Mouse (Mus musculus): ENCODE data around the gene Htra3. TPM values are rescaled to one million over a fixed set of nuclear protein-coding genes. Genes with fewer than 3 reads are reported as not detected.

Htra3 gene
- total and polyA plus RNA-seq, 2 experiments from 2014 or later = 17.2 to 49.5 TPM

DNA sequence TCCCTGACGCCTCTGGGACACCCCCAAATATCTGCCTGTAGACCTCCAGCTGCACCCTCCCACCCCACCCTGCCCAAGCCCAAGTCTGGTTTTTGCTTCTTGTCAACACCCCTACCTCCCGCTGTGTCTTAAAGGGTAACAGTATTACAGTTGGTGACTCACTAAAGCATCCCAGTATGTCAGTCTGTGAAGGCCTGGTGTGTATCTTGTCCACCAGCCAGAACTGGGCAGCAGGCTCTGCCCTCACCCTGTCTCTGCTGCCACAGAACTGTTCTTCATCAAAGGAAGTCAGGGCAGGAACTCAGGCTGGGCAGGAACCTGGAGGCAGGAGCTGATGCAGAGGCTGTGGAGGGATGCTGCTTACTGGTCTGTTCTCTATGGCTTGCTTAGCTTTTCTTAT, 53.2 kb downstream of the Htra3 start:
- H3K4me3 ChIP-seq (ENCODE audit: low read depth, low read length) = no peak overlapping the region
- H3K27ac ChIP-seq (ENCODE audit: low read depth) = no peak overlapping the region
- H3K27me3 ChIP-seq (ENCODE audit: control insufficient read depth, insufficient read depth, low read length) = no peaks in the 10 kb centered on the region
- no peaks in the 10 kb centered on the region for H3K9me3 ChIP-seq (replicated peaks; ENCODE audit: control insufficient read depth, low read length)
- peaks cover 5% of the 10 kb centered on the region; the same call in 1 of the 2 replicates for H3K4me1 ChIP-seq (ENCODE audit: control insufficient read depth, insufficient read depth)
- no peaks in the 10 kb centered on the region for H3K36me3 ChIP-seq (replicated peaks; ENCODE audit: control insufficient read depth, insufficient read depth, low read length)
- no peak overlapping the region for H3K9ac ChIP-seq (replicated peaks; ENCODE audit: low read depth, low read length)
- TF ChIP-seq CTCF (IDR thresholded peaks at IDR 0.05; ENCODE audit: low read depth) (no peak), EP300 (IDR thresholded peaks at IDR 0.05; ENCODE audit: low read depth) (no peak)
- 82% methylated on average over 2 of the region's 2 CpGs for WGBS
- no peak overlapping the region for H3K4me2 ChIP-seq (ENCODE audit: low read depth, low read length)
- DNase-seq (ENCODE audit: low spot score) (no peak), ATAC-seq (ENCODE audit: insufficient read depth, low read depth) (no peak)

DNA sequence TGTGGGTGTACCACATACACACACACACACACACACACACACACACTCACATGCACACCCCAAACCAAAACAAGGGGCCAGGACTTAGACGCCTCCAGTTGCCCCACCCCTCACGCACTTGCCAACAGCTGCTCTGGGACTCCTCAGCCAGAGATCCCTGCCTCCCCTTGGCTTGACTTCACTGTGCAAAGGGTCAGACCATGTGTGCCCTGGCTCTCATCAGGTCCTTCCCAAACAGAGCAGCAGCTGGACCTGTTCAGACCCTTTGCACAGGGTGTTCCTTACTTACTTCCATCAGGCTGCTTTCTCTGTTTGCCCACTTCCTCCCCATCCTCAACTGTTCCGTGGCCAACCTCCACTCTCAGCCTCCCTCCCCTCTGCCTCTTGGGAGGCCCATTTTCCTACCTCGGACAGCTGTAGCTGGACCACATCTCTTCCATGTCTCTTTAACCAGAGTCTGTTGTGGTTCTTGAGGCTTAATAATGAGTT, 54.8 kb downstream of the Htra3 start:
- TF ChIP-seq CTCF (IDR thresholded peaks at IDR 0.05; ENCODE audit: low read depth) = no peak
- H3K27ac ChIP-seq (ENCODE audit: low read depth) = no peak overlapping the region
- peak; percentile 59 for ATAC-seq (ENCODE audit: insufficient read depth, low read depth)
- H3K4me3 ChIP-seq (ENCODE audit: low read depth, low read length) = no peak overlapping the region
- no peaks in the 10 kb centered on the region for H3K9me3 ChIP-seq (replicated peaks; ENCODE audit: control insufficient read depth, low read length)
- DNase-seq (ENCODE audit: low spot score) = no peak
- 42% methylated on average over 4 of the region's 4 CpGs for WGBS
- H3K4me2 ChIP-seq (ENCODE audit: low read depth, low read length) = no peak overlapping the region
- no peaks in the 10 kb centered on the region for H3K36me3 ChIP-seq (replicated peaks; ENCODE audit: control insufficient read depth, insufficient read depth, low read length)
- H3K9ac ChIP-seq (replicated peaks; ENCODE audit: low read depth, low read length) = no peak overlapping the region
- H3K4me1 ChIP-seq (ENCODE audit: control insufficient read depth, insufficient read depth) = peaks cover 12% of the 10 kb centered on the region; the same call in 1 of the 2 replicates
- H3K27me3 ChIP-seq (ENCODE audit: control insufficient read depth, insufficient read depth, low read length) = no peaks in the 10 kb centered on the region

DNA sequence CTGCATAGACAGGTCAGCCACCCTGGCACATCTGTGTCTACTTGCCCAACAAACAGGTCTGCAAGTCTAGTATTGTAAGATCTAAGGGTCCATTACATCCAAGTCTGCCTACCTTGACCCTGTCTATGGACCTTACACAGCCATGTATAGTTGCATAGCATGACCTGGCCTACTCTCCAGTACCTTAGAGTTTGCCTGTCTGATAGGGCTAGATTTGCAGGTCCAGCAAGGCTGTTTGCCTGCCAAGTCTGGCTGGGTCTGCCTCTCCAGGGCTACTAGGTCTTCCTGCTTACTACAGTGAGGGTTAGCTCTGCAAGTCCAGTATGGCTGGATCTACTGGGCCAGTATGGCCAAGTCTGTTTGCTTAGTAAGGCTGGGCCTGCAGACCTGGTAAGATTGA, 55.8 kb downstream of the Htra3 start:
- Histone ChIP-seq H3K9me3 (replicated peaks; ENCODE audit: control insufficient read depth, low read length) (no peaks in the 10 kb centered on the region), H3K4me1 (ENCODE audit: control insufficient read depth, insufficient read depth) (peaks cover 12% of the 10 kb centered on the region; the same call in 1 of the 2 replicates), H3K4me2 (ENCODE audit: low read depth, low read length) (no peak overlapping the region), H3K4me3 (ENCODE audit: low read depth, low read length) (no peak overlapping the region), H3K27me3 (ENCODE audit: control insufficient read depth, insufficient read depth, low read length) (no peaks in the 10 kb centered on the region), H3K9ac (replicated peaks; ENCODE audit: low read depth, low read length) (no peak overlapping the region), H3K27ac (ENCODE audit: low read depth) (no peak overlapping the region), H3K36me3 (replicated peaks; ENCODE audit: control insufficient read depth, insufficient read depth, low read length) (no peaks in the 10 kb centered on the region)
- no peak for ATAC-seq (ENCODE audit: insufficient read depth, low read depth)
- no peak for DNase-seq (ENCODE audit: low spot score)
- TF ChIP-seq EP300 (IDR thresholded peaks at IDR 0.05; ENCODE audit: low read depth) (no peak), CTCF (IDR thresholded peaks at IDR 0.05; ENCODE audit: low read depth) (no peak)

DNA sequence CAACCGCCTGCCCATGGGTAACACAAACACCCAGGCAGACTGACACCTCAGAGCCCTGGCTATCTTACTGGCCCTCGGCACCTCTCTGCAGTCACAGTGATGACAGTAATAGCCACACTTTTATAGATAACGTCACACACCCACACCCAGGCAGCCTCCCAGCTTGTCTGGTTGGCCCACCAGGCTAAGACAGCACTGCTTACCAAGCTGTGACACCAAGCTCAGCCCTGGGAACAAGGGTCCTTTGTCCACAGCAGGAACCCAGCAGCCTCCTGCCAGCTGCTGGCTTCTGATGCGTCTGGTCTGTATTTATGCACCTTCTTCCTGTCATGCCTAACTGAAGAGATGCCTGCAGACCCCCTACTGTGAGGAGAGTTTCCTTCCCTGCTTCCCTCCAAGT, 58.5 kb downstream of the Htra3 start:
- Histone ChIP-seq H3K4me3 (ENCODE audit: low read depth, low read length) (no peak overlapping the region), H3K4me1 (ENCODE audit: control insufficient read depth, insufficient read depth) (peaks cover 12% of the 10 kb centered on the region; the same call in 1 of the 2 replicates), H3K9me3 (replicated peaks; ENCODE audit: control insufficient read depth, low read length) (no peaks in the 10 kb centered on the region), H3K4me2 (ENCODE audit: low read depth, low read length) (no peak overlapping the region), H3K27me3 (ENCODE audit: control insufficient read depth, insufficient read depth, low read length) (no peaks in the 10 kb centered on the region), H3K27ac (ENCODE audit: low read depth) (no peak overlapping the region), H3K9ac (replicated peaks; ENCODE audit: low read depth, low read length) (no peak overlapping the region), H3K36me3 (replicated peaks; ENCODE audit: control insufficient read depth, insufficient read depth, low read length) (no peaks in the 10 kb centered on the region)
- ATAC-seq (ENCODE audit: insufficient read depth, low read depth) (peak; percentile 74), DNase-seq (ENCODE audit: low spot score) (peak; percentile 31)
- WGBS = 10% methylated on average over 4 of the region's 4 CpGs
- TF ChIP-seq CTCF (IDR thresholded peaks at IDR 0.05; ENCODE audit: low read depth) (no peak), EP300 (IDR thresholded peaks at IDR 0.05; ENCODE audit: low read depth) (no peak)

DNA sequence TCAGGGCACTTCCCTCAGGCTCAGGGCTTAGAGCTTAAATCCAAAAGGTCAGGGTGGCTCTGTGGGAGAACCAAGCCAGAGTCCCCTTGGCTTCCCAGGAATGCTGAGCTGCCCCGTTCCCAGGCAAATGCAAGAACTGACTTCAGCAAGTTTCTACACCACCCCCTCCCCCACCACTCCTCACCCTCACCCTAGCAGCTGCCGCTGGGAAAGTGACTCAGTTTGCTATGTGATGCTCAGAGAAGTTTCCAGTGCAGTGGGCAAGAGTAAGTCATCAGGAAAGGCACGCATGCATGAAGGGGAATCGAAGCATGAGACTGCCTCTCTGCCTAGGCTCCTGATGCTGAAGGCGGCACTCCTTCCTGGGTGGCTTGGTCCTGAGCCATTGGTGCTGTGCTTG, 62.6 kb downstream of the Htra3 start:
- no peak for DNase-seq (ENCODE audit: low spot score)
- Histone ChIP-seq H3K27ac (ENCODE audit: low read depth) (no peak overlapping the region), H3K27me3 (ENCODE audit: control insufficient read depth, insufficient read depth, low read length) (no peaks in the 10 kb centered on the region), H3K4me1 (ENCODE audit: control insufficient read depth, insufficient read depth) (peaks cover 12% of the 10 kb centered on the region; the same call in 1 of the 2 replicates), H3K9me3 (replicated peaks; ENCODE audit: control insufficient read depth, low read length) (no peaks in the 10 kb centered on the region), H3K4me3 (ENCODE audit: low read depth, low read length) (no peak overlapping the region), H3K9ac (replicated peaks; ENCODE audit: low read depth, low read length) (no peak overlapping the region), H3K4me2 (ENCODE audit: low read depth, low read length) (no peak overlapping the region), H3K36me3 (replicated peaks; ENCODE audit: control insufficient read depth, insufficient read depth, low read length) (peaks cover 10% of the 10 kb centered on the region)
- 49% methylated on average over 5 of the region's 5 CpGs for WGBS
- ATAC-seq (ENCODE audit: insufficient read depth, low read depth) = no peak
- TF ChIP-seq EP300 (IDR thresholded peaks at IDR 0.05; ENCODE audit: low read depth) = no peak
- TF ChIP-seq CTCF (IDR thresholded peaks at IDR 0.05; ENCODE audit: low read depth) = no peak

DNA sequence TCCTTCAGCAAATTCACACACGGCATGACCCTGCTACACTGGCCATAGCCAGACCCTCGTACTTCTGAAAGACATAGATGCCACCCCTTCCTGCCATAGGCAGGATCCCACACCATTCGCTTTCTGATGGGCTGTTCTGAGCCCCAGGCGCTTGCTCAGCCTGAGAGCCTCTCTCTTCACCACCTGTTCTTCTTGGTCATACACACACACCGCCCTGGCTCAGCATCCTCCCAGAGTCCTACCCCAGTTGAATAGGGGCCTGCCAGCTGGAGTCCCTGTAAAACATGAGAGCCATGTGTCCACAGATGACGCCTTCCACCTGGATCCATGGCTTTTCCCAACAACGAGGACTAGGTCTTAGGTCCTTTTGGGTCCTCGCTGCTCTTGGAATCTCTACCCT, 66.9 kb downstream of the Htra3 start:
- H3K36me3 ChIP-seq (replicated peaks; ENCODE audit: control insufficient read depth, insufficient read depth, low read length) = peaks cover 18% of the 10 kb centered on the region
- peaks cover 10% of the 10 kb centered on the region; the same call in 1 of the 2 replicates for H3K4me1 ChIP-seq (ENCODE audit: control insufficient read depth, insufficient read depth)
- H3K4me2 ChIP-seq (ENCODE audit: low read depth, low read length) = no peak overlapping the region
- WGBS = 89% methylated on average over 8 of the region's 8 CpGs
- H3K27ac ChIP-seq (ENCODE audit: low read depth) = no peak overlapping the region
- no peaks in the 10 kb centered on the region for H3K9me3 ChIP-seq (replicated peaks; ENCODE audit: control insufficient read depth, low read length)
- DNase-seq (ENCODE audit: low spot score) (no peak), ATAC-seq (ENCODE audit: insufficient read depth, low read depth) (no peak)
- H3K9ac ChIP-seq (replicated peaks; ENCODE audit: low read depth, low read length) = no peak overlapping the region
- H3K4me3 ChIP-seq (ENCODE audit: low read depth, low read length) = no peak overlapping the region
- H3K27me3 ChIP-seq (ENCODE audit: control insufficient read depth, insufficient read depth, low read length) = no peaks in the 10 kb centered on the region
- TF ChIP-seq CTCF (IDR thresholded peaks at IDR 0.05; ENCODE audit: low read depth) (no peak), EP300 (IDR thresholded peaks at IDR 0.05; ENCODE audit: low read depth) (no peak)
